Mouse (Mus musculus) heart, adult 2 months (tissue): ENCODE measurements around the gene Tmem44.

ENCODE experiments used
- CTCF ChIP-seq: fragments of 200-600 bp; IDR thresholded peaks from 2 replicates; pipeline ENCODE4 v1.8.1; 2022; ENCODE audit warnings: antibody characterized with exemption, mild to moderate bottlenecking, moderate library complexity
- EP300 ChIP-seq: fragments of 200-500 bp; IDR thresholded peaks from 2 replicates; pipeline ENCODE4 v1.6.1; 2011; ENCODE audit warnings: low read depth, low read length, control low read depth; ENCODE audit not compliant: insufficient read depth
- POLR2A ChIP-seq: fragments of 200-500 bp; IDR thresholded peaks from 2 replicates; pipeline ENCODE4 v1.6.1; 2011; ENCODE audit warnings: mild to moderate bottlenecking, low read depth, low read length, control low read depth; ENCODE audit not compliant: insufficient read depth

DNA sequence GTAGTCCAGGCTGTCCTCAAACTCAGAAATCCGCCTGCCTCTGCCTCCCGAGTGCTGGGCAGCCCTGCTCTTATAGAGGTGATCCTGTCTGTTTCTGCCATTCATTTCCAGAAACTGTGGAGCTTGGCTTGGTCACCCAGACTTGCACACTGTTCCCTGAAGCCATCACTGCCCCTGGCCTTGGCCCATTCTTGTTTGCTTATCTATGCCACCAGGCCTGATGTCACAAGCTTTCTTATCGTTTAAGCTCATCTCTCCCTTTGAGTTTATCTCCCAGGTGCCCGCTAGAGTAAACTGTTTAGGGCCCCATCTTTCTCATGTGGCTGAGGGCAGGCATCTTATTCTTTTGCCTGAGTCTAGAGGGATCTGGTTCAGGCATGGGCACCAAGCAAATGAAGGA is 5.9 kb downstream of the Tmem44 start:
- no peak for TF ChIP-seq CTCF
- TF ChIP-seq EP300 = no peak
- TF ChIP-seq POLR2A = no peak
